Mouse (Mus musculus) stomach, postnatal 0 days (tissue): ENCODE results near the gene Prkcsh. TPM values are rescaled to one million over a fixed set of nuclear protein-coding genes. Genes with fewer than 3 reads are reported as not detected.

ENCODE experiments used
- ATAC-seq: fragments of 200-750 bp; cut with Nextera tagmentation; 2 replicates; pipeline ENCODE4 v1.8.0; 2017; ENCODE audit not compliant: low FRiP score, low TSS enrichment
- DNase-seq: peaks from one replicate; pipeline ENCODE4 v3.0.0-alpha.2; 2016; ENCODE audit warnings: low spot score
- H3K27ac ChIP-seq: fragments of 300-500 bp; sonication (generic); replicated peaks from 2 replicates; pipeline ENCODE4 v1.5.1; 2014; ENCODE audit warnings: mild to moderate bottlenecking, control low read depth
- H3K27me3 ChIP-seq: fragments of 300-500 bp; sonication (generic); 2 replicates; pipeline ENCODE4 v1.6.1; 2014; ENCODE audit warnings: low read length; ENCODE audit not compliant: control insufficient read depth, insufficient read depth
- H3K36me3 ChIP-seq: fragments of 300-500 bp; sonication (generic); 2 replicates; pipeline ENCODE4 v1.6.1; 2014; ENCODE audit warnings: low read length, mixed read lengths; ENCODE audit not compliant: control insufficient read depth, insufficient read depth
- H3K4me1 ChIP-seq: fragments of 300-500 bp; sonication (generic); replicated peaks from 2 replicates; pipeline ENCODE4 v1.6.1; 2014; ENCODE audit warnings: antibody characterized with exemption; ENCODE audit not compliant: control insufficient read depth, insufficient read depth
- H3K4me2 ChIP-seq: fragments of 300-500 bp; sonication (generic); replicated peaks from 2 replicates; pipeline ENCODE4 v1.6.1; 2014; ENCODE audit warnings: low read depth, mild to moderate bottlenecking, control low read depth, moderate library complexity
- H3K4me3 ChIP-seq: fragments of 300-500 bp; sonication (generic); 2 replicates; pipeline ENCODE4 v1.5.1; 2014; ENCODE audit warnings: low read depth, low read length, control low read depth
- H3K9ac ChIP-seq: fragments of 300-500 bp; sonication (generic); 2 replicates; pipeline ENCODE4 v1.6.1; 2014; ENCODE audit warnings: mild to moderate bottlenecking, low read length, control low read depth, mixed read lengths
- H3K9me3 ChIP-seq: fragments of 300-500 bp; sonication (generic); 2 replicates; pipeline ENCODE4 v1.6.1; 2016; ENCODE audit warnings: low read length; ENCODE audit not compliant: control insufficient read depth
- CTCF ChIP-seq: IDR thresholded peaks from 2 replicates; pipeline ENCODE4 v1.5.1; 2016; ENCODE audit warnings: antibody characterized with exemption, low read depth, mild to moderate bottlenecking, moderate library complexity
- EP300 ChIP-seq: optimal IDR thresholded peaks from 2 replicates; pipeline ENCODE3; 2016; ENCODE audit warnings: antibody characterized with exemption
- WGBS: fragments of 180-500 bp; shearing (Covaris S2); extraction: QIAGEN DNeasy Blood & Tissue Kit; methylation state at CpG from one replicate; pipeline ENCODE4 v1.1.7; 2014; 5-methylcytosine and 5-hydroxymethylcytosine counted together
- polyA plus RNA-seq: library from polyadenylated mRNA; unstranded; fragments of >200 nt; fragmentation: Nextera tagmentation; extraction: Ambion mirVana; gene quantifications from 2 replicates; pipeline ENCODE4 v1.2.1, GENCODE M21; 2015

The Prkcsh gene
- polyA plus RNA-seq, 1 experiment from 2014 or later, result 48.4 TPM

- no peak for ATAC-seq
- 93% methylated on average over 9 of the region's 9 CpGs for WGBS
- no peaks in the 10 kb centered on the region; the same call in 1 of the 2 replicates for H3K27me3 ChIP-seq
Observed at GRCm38 (mm10) chr9:22057031-22057517, 54.5 kb downstream of the Prkcsh start.

GRCm38 (mm10) chr9:22058011-22058424 is 55.4 kb downstream of the Prkcsh start:
- ATAC-seq, result no peak
- H3K4me3 ChIP-seq, result no peak overlapping the region
- H3K36me3 ChIP-seq, result peaks cover 10% of the 10 kb centered on the region
- 0 out of 2 replicates have a peak, but pooled peaks cover 2% of the 10 kb centered on the region for H3K4me1 ChIP-seq
- H3K9ac ChIP-seq, result no peak overlapping the region
- no peak for DNase-seq
- TF ChIP-seq CTCF (no peak), EP300 (no peak)
- H3K27me3 ChIP-seq, result no peaks in the 10 kb centered on the region
- 84% methylated on average over 9 of the region's 9 CpGs for WGBS
- H3K27ac ChIP-seq, result no peak overlapping the region
- no peaks in the 10 kb centered on the region for H3K9me3 ChIP-seq
- no peak overlapping the region for H3K4me2 ChIP-seq

More at GRCm38 (mm10) chr9:22057031-22057517, 54.5 kb downstream of the Prkcsh start:
- Histone ChIP-seq H3K4me3 (no peak overlapping the region), H3K9ac (no peak overlapping the region), H3K36me3 (peaks cover 10% of the 10 kb centered on the region), H3K27ac (no peak overlapping the region), H3K4me1 (0 out of 2 replicates have a peak, but pooled peaks cover 2% of the 10 kb centered on the region), H3K9me3 (no peaks in the 10 kb centered on the region), H3K4me2 (no peak overlapping the region)
- no peak for TF ChIP-seq EP300
- TF ChIP-seq CTCF, result no peak
- DNase-seq, result no peak

- no peak for DNase-seq
- Histone ChIP-seq H3K9me3 (no peaks in the 10 kb centered on the region), H3K36me3 (peaks cover 24% of the 10 kb centered on the region), H3K4me2 (no peak overlapping the region), H3K4me3 (no peak overlapping the region), H3K27ac (no peak overlapping the region), H3K9ac (no peak overlapping the region), H3K4me1 (no peaks in the 10 kb centered on the region), H3K27me3 (no peaks in the 10 kb centered on the region)
- TF ChIP-seq EP300 (no peak), CTCF (no peak)
- ATAC-seq, result no peak
- WGBS, result 70% methylated on average over 2 of the region's 2 CpGs
Observed at GRCm38 (mm10) chr9:22061339-22061738, 58.7 kb downstream of the Prkcsh start.

Other genes with a start within 250 kb of the Prkcsh start
- gene Spc24, start 242.5 kb upstream of the Prkcsh start, polyA plus RNA-seq, result 29.2 and 31.2 TPM in 2 replicates
- gene Kank2, start 204.1 kb upstream of the Prkcsh start, polyA plus RNA-seq, result 7.3 and 7.5 TPM in 2 replicates
- gene Angptl8, start 167.3 kb upstream of the Prkcsh start, polyA plus RNA-seq, result 2.1 and 2.2 TPM in 2 replicates
- gene Dock6, start 150.2 kb upstream of the Prkcsh start, polyA plus RNA-seq, result 13.5 and 14.1 TPM in 2 replicates
- gene Rab3d, start 84.6 kb upstream of the Prkcsh start, polyA plus RNA-seq, result 130 and 137 TPM in 2 replicates
- 1.1 and 1.9 TPM in 2 replicates for gene Ccdc159, start 75.3 kb upstream of the Prkcsh start, polyA plus RNA-seq
- gene Tmem205, start 75.2 kb upstream of the Prkcsh start, polyA plus RNA-seq, result 95.0 and 95.7 TPM in 2 replicates
- 2.7 and 4.1 TPM in 2 replicates for gene Plppr2, start 65.8 kb upstream of the Prkcsh start, polyA plus RNA-seq
- 4.2 and 5.4 TPM in 2 replicates for gene Swsap1, start 47.1 kb upstream of the Prkcsh start, polyA plus RNA-seq
- 2.8 and 3.4 TPM in 2 replicates for gene Epor, start 39.3 kb upstream of the Prkcsh start, polyA plus RNA-seq
- gene Rgl3, start 13.4 kb upstream of the Prkcsh start, polyA plus RNA-seq, result 2.7 and 2.9 TPM in 2 replicates
- gene Ccdc151, start 172 bp upstream of the Prkcsh start, polyA plus RNA-seq, result 0.07 and 0.19 TPM in 2 replicates
- gene Elavl3, start 49.2 kb downstream of the Prkcsh start, polyA plus RNA-seq, result 0.73 and 1.1 TPM in 2 replicates
- gene Gm49318, start 68.5 kb downstream of the Prkcsh start, polyA plus RNA-seq, result not detected in 2 replicates
- gene Zfp653, start 68.6 kb downstream of the Prkcsh start, polyA plus RNA-seq, result 4.4 and 5.5 TPM in 2 replicates
- 31.7 and 33.1 TPM in 2 replicates for gene Ecsit, start 82.6 kb downstream of the Prkcsh start, polyA plus RNA-seq
- gene Cnn1, start 96.4 kb downstream of the Prkcsh start, polyA plus RNA-seq, result 851 and 1,082 TPM in 2 replicates
- 119 TPM in 2 replicates for gene Elof1, start 114.4 kb downstream of the Prkcsh start, polyA plus RNA-seq
- gene Acp5, start 132.9 kb downstream of the Prkcsh start, polyA plus RNA-seq, result 41.5 and 42.9 TPM in 2 replicates
- 99.2 and 106 TPM in 2 replicates for gene Pigyl, start 154.0 kb downstream of the Prkcsh start, polyA plus RNA-seq
- gene Zfp872, start 185.3 kb downstream of the Prkcsh start, polyA plus RNA-seq, result 0.47 and 0.61 TPM in 2 replicates
- 12.2 and 12.9 TPM in 2 replicates for gene Zfp809, start 222.9 kb downstream of the Prkcsh start, polyA plus RNA-seq